Mouse (Mus musculus): ENCODE measurements around the gene Ablim2.

Ablim2 gene

DNA sequence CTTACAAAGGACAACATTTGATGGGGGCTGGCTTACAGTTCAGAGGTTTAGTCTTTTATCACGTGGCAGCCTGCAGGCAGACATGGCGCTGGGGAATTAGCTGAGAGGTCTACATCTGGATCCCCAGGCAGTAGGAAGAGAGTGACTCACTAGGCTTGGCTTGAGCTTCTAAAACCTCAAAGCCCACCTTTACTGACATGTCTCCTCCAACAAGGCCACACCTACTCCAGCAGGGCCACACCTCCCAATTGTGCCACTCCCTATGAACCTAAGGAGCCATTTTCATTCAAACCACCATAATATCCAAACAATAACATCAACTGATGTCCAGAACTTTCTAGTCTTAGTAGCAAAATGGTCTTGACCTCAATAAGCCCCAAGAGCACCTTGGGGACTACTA is 12.6 kb downstream of the Ablim2 start:
- no peak for DNase-seq (ENCODE audit: low read depth, low spot score)

DNA sequence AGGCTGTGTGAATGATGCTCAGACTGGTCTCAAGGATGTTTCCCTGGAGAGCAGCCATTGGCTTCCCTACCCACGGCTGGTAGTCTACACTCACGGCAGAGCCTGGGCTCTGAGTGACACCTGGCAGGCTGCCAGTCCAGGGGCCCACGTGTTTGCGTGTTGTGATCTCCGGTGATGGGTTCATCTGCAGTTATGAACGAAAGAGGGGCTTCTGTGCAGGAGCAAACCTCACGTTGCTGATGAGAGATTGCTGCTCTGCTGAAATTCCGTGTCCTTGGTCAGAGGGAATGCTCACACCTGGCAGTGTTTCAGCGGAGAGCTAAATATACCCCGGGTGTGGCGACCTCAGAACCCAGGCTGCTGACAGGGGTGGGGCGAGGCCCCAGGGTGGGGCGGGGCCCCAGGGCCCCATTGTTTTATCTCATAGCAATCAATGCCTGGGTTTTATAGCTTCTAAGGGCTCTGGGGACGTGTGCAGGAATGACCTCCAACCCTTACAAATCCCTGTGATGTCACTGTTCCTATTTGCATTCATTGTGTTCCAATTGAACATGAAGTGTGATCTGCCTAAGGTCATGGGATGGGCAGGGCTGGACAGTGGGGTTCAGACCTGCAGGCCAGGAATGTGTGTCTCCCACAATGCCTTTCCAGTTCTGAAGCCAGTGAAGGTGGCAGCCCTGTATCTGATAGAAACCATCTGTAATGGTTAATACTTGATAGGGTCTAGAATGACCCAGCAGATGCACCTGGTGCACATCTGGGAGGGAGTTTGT is 13.4 kb downstream of the Ablim2 start:
- DNase-seq (ENCODE audit: low read depth, low spot score), result no peak

DNA sequence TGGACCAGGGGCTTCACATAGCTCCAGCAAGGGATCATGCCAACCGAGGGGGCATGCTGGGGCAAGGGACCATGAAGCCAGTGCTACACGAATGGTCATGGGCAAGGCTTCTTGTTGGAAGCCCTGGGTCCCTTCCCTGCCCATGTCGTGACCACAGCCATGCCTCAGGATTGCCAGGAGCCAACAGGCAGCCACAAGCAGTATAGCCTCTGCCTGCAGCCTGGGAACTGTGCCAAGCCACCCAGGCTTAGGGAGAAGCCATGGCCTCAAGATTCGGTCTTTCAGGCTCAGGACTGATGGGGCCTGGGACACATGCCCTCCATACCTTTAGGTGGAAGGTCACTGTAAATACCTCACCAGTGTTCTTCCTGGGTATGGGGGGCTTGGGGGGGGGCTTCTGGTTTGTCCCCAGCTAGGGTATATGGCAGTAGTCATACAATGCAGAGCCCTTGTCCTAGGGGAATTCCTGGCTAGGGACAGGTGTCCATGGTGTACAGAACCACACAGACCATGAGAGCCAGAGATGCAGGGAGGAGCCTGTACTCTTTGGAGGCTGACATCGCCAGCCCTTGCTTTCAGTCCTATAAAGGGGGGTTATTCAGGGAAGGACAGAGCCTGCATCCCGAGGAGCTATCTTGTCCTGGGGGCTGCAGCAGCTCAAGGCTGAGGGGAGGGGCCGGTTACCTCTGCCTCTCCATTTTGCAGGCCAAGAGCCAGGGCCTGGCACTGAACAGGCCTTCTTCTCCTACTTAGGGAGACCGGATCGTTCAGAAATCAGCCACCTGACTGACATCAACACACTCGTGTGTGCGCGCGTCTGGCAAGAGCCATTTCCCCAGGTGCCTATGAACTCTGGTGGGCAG is 15.8 kb downstream of the Ablim2 start:
- no peak for DNase-seq (ENCODE audit: low read depth, low spot score)

DNA sequence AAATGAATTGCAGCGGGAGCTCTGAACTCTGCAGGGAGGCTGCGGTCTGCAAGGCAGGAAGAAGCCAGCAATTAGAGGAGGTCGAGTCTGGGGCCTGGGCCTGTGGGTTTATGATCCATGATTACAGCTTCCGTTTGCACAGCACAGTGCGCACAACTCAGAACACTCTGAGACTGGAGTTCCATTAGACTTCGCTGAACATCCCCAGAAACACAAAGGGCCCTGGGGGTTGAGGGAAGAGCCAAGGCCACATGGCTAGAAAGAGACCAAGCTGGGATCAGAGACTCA is 16.4 kb downstream of the Ablim2 start:
- peak; percentile 69 for DNase-seq (ENCODE audit: low read depth, low spot score)

DNA sequence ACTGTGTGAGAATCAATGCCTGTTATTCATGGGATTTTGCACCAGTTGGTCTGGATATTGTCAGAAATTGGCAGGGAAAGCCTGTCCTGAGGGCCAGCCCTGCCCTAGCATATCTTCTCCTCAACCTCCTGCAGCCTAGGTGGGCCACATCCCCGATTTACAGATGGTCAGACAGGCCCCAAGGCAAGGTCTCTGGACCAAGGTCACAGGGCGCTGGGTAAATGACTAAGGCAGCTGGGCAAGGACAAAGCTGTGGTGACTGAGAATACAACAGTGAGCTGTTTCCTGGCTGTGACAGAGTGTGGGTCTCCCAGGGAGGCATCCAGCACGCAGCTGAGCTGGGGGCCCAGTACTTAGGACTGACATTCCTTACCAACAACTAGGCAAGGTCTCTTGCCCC is 23.4 kb downstream of the Ablim2 start:
- DNase-seq (ENCODE audit: low read depth, low spot score), result no peak

DNA sequence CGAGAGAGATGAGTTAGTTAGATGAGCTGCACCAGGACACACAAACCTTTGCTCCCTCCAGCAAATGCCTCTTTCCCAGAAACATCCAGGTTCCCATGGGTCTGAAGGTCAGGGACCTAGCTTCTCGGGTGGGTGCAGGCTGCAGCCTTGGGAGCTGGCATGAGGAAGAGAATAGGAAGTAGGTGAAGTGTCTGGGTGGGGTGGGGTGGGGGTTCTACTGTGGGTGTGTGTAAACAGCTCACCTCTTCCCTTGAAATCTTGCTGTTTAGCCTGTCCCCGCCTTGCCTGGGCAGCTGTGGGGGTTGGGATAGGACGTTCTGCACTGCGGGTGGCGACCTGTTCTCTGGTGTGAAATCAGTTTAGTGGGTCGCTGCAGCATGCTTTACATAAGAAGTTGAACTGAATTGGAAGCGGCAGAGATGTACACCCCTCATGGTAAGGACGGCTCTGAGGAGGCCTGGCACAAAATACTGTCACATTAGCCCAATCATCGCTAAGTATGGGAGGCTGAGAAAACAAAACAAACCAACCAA is 25.0 kb downstream of the Ablim2 start:
- no peak for DNase-seq (ENCODE audit: low read depth, low spot score)

DNA sequence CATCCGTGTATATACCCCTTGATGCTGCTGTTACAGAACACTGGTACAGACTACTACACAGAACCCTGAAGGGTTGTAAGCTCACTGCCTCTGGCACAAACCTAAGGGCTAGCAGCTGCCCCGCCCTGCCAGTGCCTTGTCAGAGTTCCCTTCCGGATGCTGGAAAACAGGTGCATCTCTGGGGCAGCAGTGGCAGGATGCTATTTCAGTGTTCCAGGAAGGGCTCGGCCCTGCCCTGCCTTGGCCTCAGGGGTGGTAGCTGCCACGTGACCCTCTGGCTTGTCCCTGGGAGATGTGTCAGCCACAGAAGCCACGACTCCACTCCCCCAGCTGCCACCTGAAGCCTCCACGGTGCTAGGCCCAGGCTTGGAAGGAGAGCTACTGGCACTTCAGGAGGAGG is 28.2 kb downstream of the Ablim2 start:
- DNase-seq (ENCODE audit: low read depth, low spot score), result no peak

DNA sequence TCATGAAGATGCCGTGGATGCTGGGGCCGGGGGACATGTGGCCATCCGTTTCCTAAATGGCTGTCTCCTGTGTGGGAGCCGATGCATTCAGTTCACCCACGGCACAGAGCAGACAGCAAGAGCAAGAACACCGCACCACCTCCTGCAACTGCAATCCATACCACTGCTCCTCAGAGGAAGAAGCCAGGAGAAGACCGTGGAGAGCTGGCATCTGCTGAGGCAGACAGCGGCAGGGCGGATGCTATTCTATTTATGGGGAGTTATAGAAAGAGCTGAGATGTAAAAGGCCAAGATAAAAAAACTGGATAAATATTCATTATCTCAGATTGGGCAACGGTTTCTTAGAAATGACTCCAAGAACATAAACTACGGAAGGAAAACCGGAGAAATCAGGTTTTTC is 30.2 kb downstream of the Ablim2 start:
- no peak for DNase-seq (ENCODE audit: low read depth, low spot score)

DNA sequence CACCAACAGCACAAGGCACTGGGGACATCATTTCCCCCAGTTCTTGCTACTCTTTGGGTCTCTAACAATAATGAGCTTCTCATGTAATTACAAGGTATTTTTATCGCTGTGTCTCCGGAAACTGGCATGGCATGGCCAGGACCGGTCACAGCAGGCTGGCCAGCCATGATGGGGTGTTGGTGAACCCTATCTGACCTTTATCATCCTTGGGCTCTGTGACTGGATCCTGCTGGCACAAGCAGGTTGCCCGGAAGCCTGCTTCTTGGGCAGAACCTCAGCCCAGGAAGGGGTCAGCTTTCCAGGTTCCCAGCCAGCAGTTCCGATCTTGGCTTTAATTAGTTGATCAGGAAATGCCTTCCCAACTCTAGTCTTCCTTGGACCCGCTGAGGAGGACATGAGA is 31.0 kb downstream of the Ablim2 start:
- DNase-seq (ENCODE audit: low read depth, low spot score), result no peak

DNA sequence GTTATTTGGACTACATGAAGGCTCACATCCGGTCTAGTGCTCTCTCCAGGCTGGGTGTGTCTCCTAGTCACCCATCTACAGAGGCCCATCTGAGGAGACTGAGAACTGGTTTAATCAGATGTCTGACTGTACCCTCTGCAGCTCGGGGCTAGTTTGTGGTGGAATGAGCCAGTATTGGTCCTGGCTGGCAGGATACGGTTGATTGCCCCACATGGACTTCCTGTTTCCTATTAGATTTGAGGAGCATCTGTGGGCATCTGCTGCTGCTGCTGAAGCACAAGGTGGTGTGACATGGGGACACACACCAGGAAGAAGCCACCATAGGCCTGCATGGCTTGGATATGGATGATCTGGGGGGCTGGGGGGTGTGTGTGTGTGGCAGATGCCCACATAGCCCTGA is 32.0 kb downstream of the Ablim2 start:
- no peak for DNase-seq (ENCODE audit: low read depth, low spot score)

DNA sequence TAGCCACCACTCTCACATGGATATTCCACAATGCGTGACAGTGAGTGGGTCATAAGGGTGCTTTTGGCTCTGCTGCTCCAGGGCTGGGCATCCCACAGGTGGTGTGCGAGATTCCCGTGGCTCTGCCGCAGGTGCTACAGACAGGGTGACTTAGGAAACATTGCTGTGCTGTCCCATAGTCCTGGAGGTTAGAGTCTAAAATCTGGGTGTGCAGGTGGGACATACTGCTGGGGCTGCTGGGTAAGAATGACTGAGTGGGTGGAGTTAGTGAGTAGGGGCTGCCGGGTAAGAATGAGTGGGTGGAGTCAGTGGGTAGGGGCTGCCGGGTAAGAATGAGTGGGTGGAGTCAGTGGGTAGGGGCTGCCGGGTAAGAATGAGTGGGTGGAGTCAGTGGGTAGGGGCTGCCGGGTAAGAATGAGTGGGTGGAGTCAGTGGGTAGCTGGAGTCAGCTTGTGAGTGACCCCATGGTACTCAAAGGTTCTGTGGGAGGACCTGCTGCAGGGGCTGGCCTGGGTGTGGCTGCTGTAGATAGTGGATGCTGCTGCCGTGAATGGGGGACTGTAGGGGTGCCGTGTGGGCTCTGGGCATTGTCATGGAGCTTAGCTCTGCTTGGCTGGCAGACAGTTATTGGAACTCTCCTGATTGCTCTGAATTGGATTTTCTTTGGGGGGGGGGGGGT is 32.8 kb downstream of the Ablim2 start:
- no peak for DNase-seq (ENCODE audit: low read depth, low spot score)

DNA sequence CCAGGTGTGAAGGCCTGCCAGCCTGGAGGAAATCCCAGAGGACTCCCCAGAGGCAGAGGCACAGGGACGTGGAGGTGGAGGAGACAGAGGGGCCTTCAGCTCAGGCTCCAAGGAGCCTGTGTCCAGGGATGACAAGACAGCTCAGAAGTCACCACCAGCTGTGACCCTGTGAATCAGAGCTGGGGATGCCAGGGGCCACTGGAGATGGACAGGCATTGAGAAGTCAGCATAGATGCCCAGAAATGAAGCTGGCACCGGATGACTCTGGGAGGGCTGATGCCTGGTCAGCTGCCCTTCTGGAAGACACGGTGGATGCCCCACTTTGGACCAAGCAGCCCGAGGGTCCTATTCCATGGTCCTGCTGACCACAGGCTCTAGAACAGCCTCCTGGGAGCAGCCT is 36.3 kb downstream of the Ablim2 start:
- no peak for DNase-seq (ENCODE audit: low read depth, low spot score)

DNA sequence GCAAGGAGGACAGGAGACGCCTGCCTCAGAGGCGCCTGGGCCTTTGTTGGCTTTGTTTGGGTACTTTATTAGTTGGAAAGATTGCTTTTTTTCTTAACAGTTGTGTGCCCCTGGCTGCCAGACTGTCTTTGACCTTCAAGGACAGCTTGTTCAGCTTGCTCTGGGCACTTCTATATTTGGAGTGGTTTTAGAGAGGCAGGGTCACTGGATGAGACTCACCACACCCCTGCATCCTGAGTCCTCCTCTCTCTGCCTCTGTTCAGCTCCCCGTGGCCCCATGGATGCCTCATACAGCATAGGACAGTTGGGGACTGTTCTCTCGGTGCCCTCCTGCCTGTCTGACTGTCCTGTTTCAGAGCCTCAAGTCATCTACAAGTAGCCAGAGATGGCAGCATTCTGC is 37.3 kb downstream of the Ablim2 start:
- no peak for DNase-seq (ENCODE audit: low read depth, low spot score)

DNA sequence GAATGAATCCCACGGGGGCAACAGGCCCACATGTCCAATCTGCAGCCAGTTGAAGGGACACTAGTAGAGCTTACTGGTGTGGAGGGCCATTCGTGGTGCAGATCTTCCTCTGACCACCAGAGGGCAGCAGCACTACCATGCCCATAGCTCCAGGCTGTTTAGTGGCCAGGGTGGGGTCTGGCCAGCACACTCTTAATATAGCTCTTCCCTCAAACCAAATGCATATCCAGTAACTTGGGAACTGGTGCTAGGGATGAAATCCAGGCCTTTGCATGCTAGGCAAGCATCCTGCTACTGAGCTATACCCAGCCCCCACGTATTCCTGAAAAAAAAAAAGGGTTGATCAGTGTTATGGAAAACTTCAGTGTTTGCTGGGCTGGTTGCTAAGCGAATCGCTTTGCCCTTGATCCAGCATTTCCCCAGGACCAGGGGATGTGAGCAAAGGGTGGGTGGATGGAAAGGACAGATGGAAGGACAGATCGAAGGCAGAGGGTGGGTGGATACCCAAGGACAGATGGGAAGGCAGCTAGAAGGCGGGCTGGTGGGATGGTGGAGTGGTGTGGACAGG is 37.9 kb downstream of the Ablim2 start:
- peak; percentile 75 for DNase-seq (ENCODE audit: low read depth, low spot score)

DNA sequence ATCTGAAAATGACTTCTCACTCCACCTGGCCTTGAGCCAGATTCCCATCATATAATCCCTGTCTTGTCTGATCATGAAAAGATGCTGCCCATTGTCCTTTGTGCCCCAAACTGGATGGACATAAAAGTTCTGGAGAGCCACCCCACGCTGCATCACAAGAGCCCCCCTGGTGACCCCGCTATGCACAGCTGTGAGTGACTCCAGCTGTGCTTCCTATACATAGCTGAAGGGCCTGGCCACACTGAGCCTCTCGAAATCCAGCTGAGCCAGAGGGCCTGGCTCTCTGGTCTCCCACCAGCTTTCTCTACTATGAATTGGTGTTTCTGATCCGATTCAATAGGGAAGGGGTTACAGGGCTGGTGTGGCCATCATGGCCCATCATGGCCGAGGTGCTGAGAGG is 38.5 kb downstream of the Ablim2 start:
- no peak for DNase-seq (ENCODE audit: low read depth, low spot score)

DNA sequence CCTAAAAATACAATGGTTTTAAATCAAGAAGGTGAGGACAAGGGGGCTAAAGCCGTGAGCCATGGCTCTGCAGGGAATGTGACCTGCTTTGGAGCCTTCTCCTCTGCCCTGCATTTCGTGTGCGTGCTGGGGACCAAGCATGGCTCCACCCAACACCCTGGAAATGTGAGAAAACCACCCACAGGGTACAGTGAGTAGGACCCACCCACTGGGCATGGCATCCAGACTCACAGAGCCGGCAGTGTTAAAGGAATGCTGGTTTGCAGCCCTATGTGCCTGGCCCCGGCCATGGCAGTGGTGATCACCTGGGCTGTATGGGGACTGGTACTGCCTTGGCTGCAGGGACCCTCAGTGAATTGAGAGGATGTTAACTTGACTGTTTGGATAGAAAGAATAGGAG is 41.4 kb downstream of the Ablim2 start:
- no peak for DNase-seq (ENCODE audit: low read depth, low spot score)

DNA sequence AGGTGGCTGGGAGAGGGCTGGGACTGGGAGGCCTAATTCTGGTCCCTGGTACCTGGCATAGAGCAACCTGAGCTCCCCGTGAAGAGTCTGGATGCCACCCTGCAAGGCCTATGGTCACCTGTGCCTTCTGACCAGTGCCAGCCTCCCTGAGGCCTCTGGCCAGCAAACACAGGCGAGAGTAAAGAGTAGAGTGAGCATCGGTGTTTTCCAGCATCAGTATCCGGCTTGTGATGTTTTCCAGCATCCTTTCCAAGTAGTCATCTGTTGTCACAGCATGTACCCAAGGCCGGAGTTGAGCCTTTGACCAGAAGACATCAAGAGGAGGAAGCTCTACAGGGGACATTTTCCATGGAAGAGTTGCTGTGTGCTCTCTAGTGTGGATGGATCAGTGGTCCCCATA is 45.7 kb downstream of the Ablim2 start:
- no peak for DNase-seq (ENCODE audit: low read depth, low spot score)

DNA sequence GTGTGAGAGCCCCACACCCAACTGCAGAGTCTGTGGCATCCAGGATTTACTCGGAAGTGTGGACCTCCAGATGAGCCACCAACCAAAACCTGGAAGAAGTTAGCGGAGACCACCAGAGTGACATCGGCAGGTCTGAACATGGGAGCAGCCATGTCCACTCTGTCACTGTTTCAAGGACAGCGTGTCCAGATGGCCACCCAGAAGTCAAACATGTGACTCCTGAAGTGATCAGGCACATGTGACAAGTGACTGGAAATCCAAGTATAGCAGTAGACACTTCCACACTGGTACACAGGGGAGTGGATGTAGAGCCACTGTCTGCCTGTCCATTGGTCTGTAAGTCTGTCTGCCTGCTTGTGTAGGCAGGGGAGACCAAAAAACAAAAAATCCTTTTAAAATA is 47.0 kb downstream of the Ablim2 start:
- DNase-seq (ENCODE audit: low read depth, low spot score), result no peak

DNA sequence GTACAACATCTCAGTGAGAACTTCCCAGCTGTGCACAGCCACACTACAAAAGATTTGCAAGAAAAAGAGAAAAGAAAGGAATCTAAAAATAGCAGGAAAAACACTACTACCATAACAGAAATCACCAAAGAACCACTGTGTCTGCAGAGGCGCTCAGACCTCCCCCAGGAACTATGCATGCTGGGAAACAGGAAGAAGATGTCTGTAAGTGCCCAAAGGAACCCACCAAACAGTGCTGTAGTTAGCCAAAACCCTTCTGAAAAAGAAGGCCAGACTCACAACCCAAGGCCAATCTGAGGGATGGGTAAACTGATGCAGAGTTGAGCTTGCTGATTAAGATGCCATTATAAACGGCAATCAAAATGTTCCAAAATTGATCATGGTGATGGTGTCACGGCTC is 47.5 kb downstream of the Ablim2 start:
- no peak for DNase-seq (ENCODE audit: low read depth, low spot score)

DNA sequence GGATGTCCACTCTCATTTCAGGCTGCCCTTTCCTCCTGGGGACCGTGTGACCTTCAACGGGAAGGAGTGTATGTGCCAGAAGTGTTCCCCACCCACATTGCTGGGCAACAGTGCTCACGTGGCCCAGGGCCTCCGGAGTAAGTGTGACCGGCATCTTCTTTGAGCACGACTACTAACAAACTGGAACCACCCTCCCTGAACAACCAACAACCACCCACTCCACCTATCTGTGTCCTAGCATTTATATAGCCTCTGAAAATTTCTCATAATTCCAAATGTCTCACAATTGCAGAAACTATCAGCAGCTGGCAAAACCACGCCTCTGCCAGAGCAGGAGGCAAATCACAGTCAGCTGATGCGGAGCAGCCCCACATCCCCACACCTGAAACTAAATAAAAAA is 49.3 kb downstream of the Ablim2 start:
- DNase-seq (ENCODE audit: low read depth, low spot score), result no peak

DNA sequence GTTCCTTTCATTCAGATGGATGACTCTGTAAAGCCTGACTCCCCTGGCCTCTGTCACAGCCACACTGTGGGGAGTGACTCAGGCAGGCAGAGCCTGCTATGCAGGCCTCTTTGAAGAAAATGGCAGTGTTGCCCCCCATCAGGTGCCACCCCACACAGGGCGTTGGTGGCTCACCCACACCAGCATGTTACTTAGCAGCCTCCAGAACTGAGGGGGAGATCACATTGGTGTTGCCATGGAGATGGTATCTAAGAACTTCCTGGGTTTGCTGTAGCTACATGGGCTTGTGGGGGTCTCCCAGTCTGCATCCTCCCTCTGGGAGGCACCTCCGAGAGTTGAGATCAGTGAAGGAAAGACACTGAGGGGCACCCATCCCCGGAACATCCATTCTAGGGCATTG is 52.8 kb downstream of the Ablim2 start:
- no peak for DNase-seq (ENCODE audit: low read depth, low spot score)

DNA sequence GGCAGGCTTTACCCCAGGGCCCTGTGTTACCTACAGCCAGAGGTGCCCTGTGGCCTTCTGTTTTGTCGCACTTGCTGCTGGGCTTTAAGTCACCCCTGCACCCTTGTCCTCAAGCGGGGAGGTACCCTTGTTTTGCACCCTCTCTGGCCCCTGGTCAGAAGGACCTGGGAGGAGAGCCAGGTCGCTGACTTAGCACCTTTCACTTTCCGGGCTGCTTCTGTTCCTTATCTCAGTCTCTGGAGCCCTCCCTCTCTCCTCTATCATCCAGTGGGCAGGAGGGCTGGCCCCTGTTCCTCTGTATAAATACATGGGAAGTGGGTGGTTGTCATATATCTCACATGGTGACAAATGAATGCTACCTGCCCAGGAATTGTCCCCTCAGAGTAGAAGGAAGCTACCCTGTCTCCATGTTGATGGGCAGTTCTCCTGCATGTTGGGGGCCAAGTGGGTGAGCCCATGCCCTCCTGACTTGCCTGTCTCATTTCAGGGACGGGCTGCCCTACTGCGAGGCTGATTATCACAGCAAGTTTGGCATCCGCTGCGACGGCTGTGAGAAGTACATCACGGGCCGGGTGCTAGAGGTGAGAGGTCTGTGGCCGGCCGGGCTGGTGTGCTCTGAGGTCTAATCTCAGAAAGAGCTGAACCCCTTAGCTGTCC is 54.1 kb downstream of the Ablim2 start:
- no peak for DNase-seq (ENCODE audit: low read depth, low spot score)
